Mouse (Mus musculus) adipose tissue, adult 10 weeks (tissue): ENCODE results near the gene Olfr392. TPM values are rescaled to one million over a fixed set of nuclear protein-coding genes. Genes with fewer than 3 reads are reported as not detected.

ENCODE experiments used
- polyA plus RNA-seq: library from polyadenylated mRNA; stranded (reverse); fragments of 350-450 nt; fragmentation: Illumina TruSeq; extraction: RNeasy Lipid Tissue Mini Kit (QIAGEN cat#74804); gene quantifications from one replicate; pipeline ENCODE4 v1.2.3, GENCODE M21; 2014; ENCODE audit warnings: low read depth, low replicate concordance

Gene Olfr392
- polyA plus RNA-seq: not detected

DNA sequence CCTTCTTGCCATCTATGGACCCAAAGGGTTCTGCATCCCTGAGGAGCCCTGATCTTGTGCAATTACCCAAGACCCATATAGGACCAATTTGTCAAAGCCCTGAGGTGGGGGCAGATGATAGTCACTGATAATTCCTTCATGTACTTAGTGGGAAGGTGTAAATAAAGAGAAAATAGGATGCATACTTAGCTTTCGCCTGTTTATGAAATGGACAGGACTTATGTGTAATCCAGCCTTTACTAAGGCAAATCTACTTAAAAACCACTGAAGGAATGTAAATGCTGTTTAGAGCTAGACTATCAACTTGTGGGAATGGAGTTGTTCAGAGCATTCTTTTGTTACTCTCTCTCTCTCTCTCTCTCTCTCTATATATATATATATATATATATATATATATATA lies at the start of gene Olfr392:
Olfr392 (minus strand) TSS at position 101 of the 400 bp plus-strand sequence.

DNA sequence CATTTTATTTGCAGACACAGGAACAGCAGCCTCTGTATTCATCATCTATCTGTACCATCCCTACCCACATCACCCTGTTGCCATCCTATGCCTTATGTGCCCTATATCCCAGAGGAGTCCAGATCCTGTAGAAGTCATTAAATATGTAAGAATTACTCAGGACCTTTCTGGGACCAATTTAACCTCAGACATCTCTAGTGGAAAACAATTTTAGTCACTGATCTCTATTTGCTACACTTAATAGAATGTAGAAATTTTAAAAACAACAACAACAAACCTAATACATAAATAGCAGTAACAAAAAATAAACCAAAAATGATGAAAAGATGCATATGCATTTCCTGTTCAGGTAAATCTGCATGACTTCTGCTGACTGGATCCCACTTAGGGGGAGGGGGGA lies 34.5 kb upstream of the Olfr392 start, which contains the start of gene Olfr393:
Olfr393 (minus strand) TSS at position 101 of the 400 bp plus-strand sequence.

DNA sequence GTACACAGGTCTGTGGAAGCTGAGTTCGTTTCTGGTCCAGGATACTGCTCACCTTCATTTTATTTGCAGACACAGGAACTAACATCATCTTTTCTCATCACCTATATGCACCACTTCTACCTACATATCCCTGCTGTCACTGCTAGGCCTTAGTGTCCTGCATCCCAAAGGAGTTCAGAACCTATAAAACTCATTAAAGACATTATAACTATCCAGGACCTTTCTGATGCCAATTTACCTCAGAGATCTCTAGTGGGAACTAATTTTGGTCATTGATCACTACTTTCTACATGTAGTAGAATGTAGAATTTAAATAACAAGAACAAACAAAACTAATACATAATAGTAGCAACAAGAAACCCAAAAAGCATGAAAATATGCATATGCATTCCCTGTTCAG lies 13.9 kb downstream of the Olfr392 start, which contains the start of gene Olfr391-ps:
Olfr391-ps (minus strand) TSS at position 101 of the 400 bp plus-strand sequence.

GRCm38 (mm10) chr11:73782664-73783063 lies 34.2 kb downstream of the Olfr392 start, which contains the start of gene Olfr390:
TSS of gene Olfr390 (plus strand) at chr11:73782964.

DNA sequence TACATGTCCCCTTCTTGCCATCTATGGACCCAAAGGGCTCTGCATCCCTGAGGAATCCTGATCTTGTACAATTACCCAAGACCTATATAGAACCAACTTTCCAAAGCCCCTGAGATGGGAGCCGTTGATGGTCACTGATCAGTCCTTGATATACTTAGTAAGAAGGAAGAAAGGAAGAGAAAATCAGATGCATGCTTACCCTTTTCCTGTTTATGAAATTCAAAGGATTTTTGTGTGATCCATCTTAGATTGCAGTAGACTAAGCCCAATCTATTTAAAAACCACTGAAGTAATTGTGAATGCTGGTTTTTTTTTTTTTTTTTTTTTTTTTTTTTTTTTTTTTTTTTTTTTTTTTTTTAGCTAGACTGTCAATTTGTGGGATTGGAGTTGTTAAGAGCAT lies 36.2 kb downstream of the Olfr392 start, which contains the start of gene Olfr389:
Olfr389 (minus strand) TSS at position 101 of the 400 bp plus-strand sequence.

Other genes starting within 250 kb of the Olfr392 start
- not detected for gene Olfr385, start 224.0 kb downstream of the Olfr392 start, polyA plus RNA-seq
- not detected for gene Olfr384, start 218.5 kb downstream of the Olfr392 start, polyA plus RNA-seq
- not detected for gene Zfp735, start 128.3 kb downstream of the Olfr392 start, polyA plus RNA-seq
- gene Olfr389, start 36.3 kb downstream of the Olfr392 start, polyA plus RNA-seq: not detected
- gene Olfr390, start 34.1 kb downstream of the Olfr392 start, polyA plus RNA-seq: not detected
- gene Olfr391-ps, start 14.0 kb downstream of the Olfr392 start, polyA plus RNA-seq: not detected
- gene Olfr393, start 34.4 kb upstream of the Olfr392 start, polyA plus RNA-seq: not detected
- gene Olfr394, start 73.7 kb upstream of the Olfr392 start, polyA plus RNA-seq: not detected
- not detected for gene Olfr395, start 92.2 kb upstream of the Olfr392 start, polyA plus RNA-seq
- gene Olfr23, start 119.6 kb upstream of the Olfr392 start, polyA plus RNA-seq: not detected
- not detected for gene Olfr397, start 143.8 kb upstream of the Olfr392 start, polyA plus RNA-seq
- gene Olfr398, start 173.4 kb upstream of the Olfr392 start, polyA plus RNA-seq: not detected
- gene Olfr139, start 239.5 kb upstream of the Olfr392 start, polyA plus RNA-seq: not detected
- not detected for gene Olfr399, start 239.6 kb upstream of the Olfr392 start, polyA plus RNA-seq